Mouse (Mus musculus): ENCODE results near the gene Ildr1. TPM values are rescaled to one million over a fixed set of nuclear protein-coding genes. Genes with fewer than 3 reads are reported as not detected.

Ildr1 gene
- total RNA-seq, 1 experiment, result 12.8 TPM

- no peaks in the 10 kb centered on the region for H3K9me3 ChIP-seq (ENCODE audit: control insufficient read depth, insufficient read depth, low read depth, low read length)
- H3K27ac ChIP-seq (ENCODE audit: insufficient read depth, low read depth, low read length, poor library complexity, severe bottlenecking), result peak overlapping the region; percentile 58; the same call in 1 of the 2 replicates
- peaks cover 7 to 22% of the 10 kb centered on the region in 2 experiments for H3K4me1 ChIP-seq (ENCODE audit: control insufficient read depth in 2 of 2, insufficient read depth in 2 of 2, low read length in 2 of 2, poor library complexity in 1 of 2)
- in situ Hi-C loops (cut with MboI; ENCODE audit: low sequenced_read_pairs in 2 of 2, unreplicated experiment in 2 of 2), result no loop called here
- no peak overlapping the region for H3K4me3 ChIP-seq (ENCODE audit: insufficient read depth in 1 of 2, low read depth in 1 of 2, low read length in 2 of 2, poor library complexity in 1 of 2, severe bottlenecking in 1 of 2)
- no peak for DNase-seq (ENCODE audit: low read depth, low spot score)
- no peak overlapping the region; the same call in 1 of the 2 replicates for H3K9ac ChIP-seq (ENCODE audit: insufficient read depth, low read depth, low read length, poor library complexity, severe bottlenecking)
- no peaks in the 10 kb centered on the region for H3K36me3 ChIP-seq (ENCODE audit: control insufficient read depth, insufficient read depth, low read length, poor library complexity, severe bottlenecking)
- no peak for TF ChIP-seq HCFC1 (IDR thresholded peaks at IDR 0.05; ENCODE audit: borderline replicate concordance, insufficient read depth, low read length)
Observed at GRCm38 (mm10) chr16:36674457-36675204, 19.1 kb upstream of the Ildr1 start.

GRCm38 (mm10) chr16:36675304-36675703, 18.5 kb upstream of the Ildr1 start:
- H3K9me3 ChIP-seq (ENCODE audit: control insufficient read depth, insufficient read depth, low read depth, low read length), result no peaks in the 10 kb centered on the region
- H3K4me3 ChIP-seq (ENCODE audit: insufficient read depth in 1 of 2, low read depth in 1 of 2, low read length in 2 of 2, poor library complexity in 1 of 2, severe bottlenecking in 1 of 2), result no peak overlapping the region
- H3K36me3 ChIP-seq (ENCODE audit: control insufficient read depth, insufficient read depth, low read length, poor library complexity, severe bottlenecking), result no peaks in the 10 kb centered on the region
- H3K4me1 ChIP-seq (ENCODE audit: control insufficient read depth in 2 of 2, insufficient read depth in 2 of 2, low read length in 2 of 2, poor library complexity in 1 of 2), result peaks cover 7 to 22% of the 10 kb centered on the region in 2 experiments
- H3K27ac ChIP-seq (ENCODE audit: insufficient read depth, low read depth, low read length, poor library complexity, severe bottlenecking), result peak overlapping the region; percentile 58; the same call in 1 of the 2 replicates
- TF ChIP-seq CHD2 (IDR thresholded peaks at IDR 0.05; ENCODE audit: low read depth, low read length) (no peak), HCFC1 (IDR thresholded peaks at IDR 0.05; ENCODE audit: borderline replicate concordance, insufficient read depth, low read length) (no peak), MAFK (IDR thresholded peaks at IDR 0.05; ENCODE audit: insufficient read depth, low read depth, low read length) (no peak), ZC3H11A (IDR thresholded peaks at IDR 0.05; ENCODE audit: borderline replicate concordance, low read depth, low read length) (no peak), ZNF384 (IDR thresholded peaks at IDR 0.05; ENCODE audit: low read depth, low read length) (no peak)
- DNase-seq (ENCODE audit: low read depth, low spot score), result no peak
- in situ Hi-C loops (cut with MboI; ENCODE audit: low sequenced_read_pairs in 2 of 2, unreplicated experiment in 2 of 2), result no loop called here
- no peak overlapping the region for H3K9ac ChIP-seq (ENCODE audit: insufficient read depth, low read depth, low read length, poor library complexity, severe bottlenecking)

- DNase-seq (ENCODE audit: low read depth, low spot score), result no peak
- H3K36me3 ChIP-seq (ENCODE audit: control insufficient read depth, insufficient read depth, low read length, poor library complexity, severe bottlenecking), result no peaks in the 10 kb centered on the region
- H3K27ac ChIP-seq (ENCODE audit: insufficient read depth, low read depth, low read length, poor library complexity, severe bottlenecking), result peak overlapping the region; percentile 43; the same call in 1 of the 2 replicates
- no peak overlapping the region for H3K9ac ChIP-seq (ENCODE audit: insufficient read depth, low read depth, low read length, poor library complexity, severe bottlenecking)
- no peak overlapping the region for H3K4me3 ChIP-seq (ENCODE audit: insufficient read depth in 1 of 2, low read depth in 1 of 2, low read length in 2 of 2, poor library complexity in 1 of 2, severe bottlenecking in 1 of 2)
- no peaks in the 10 kb centered on the region for H3K9me3 ChIP-seq (ENCODE audit: control insufficient read depth, insufficient read depth, low read depth, low read length)
- in situ Hi-C loops (cut with MboI; ENCODE audit: low sequenced_read_pairs in 2 of 2, unreplicated experiment in 2 of 2), result no loop called here
- TF ChIP-seq MAFK (IDR thresholded peaks at IDR 0.05; ENCODE audit: insufficient read depth, low read depth, low read length) (no peak), HCFC1 (IDR thresholded peaks at IDR 0.05; ENCODE audit: borderline replicate concordance, insufficient read depth, low read length) (no peak), CHD2 (IDR thresholded peaks at IDR 0.05; ENCODE audit: low read depth, low read length) (no peak), ZNF384 (IDR thresholded peaks at IDR 0.05; ENCODE audit: low read depth, low read length) (no peak), ZC3H11A (IDR thresholded peaks at IDR 0.05; ENCODE audit: borderline replicate concordance, low read depth, low read length) (no peak)
- peaks cover 7 to 22% of the 10 kb centered on the region in 2 experiments for H3K4me1 ChIP-seq (ENCODE audit: control insufficient read depth in 2 of 2, insufficient read depth in 2 of 2, low read length in 2 of 2, poor library complexity in 1 of 2)
Observed at GRCm38 (mm10) chr16:36675902-36676301, 17.9 kb upstream of the Ildr1 start.

- Histone ChIP-seq H3K36me3 (ENCODE audit: control insufficient read depth, insufficient read depth, low read length, poor library complexity, severe bottlenecking) (no peaks in the 10 kb centered on the region), H3K27ac (ENCODE audit: insufficient read depth, low read depth, low read length, poor library complexity, severe bottlenecking) (no peak overlapping the region), H3K9ac (ENCODE audit: insufficient read depth, low read depth, low read length, poor library complexity, severe bottlenecking) (no peak overlapping the region), H3K4me1 (ENCODE audit: control insufficient read depth in 2 of 2, insufficient read depth in 2 of 2, low read length in 2 of 2, poor library complexity in 1 of 2) (peaks cover 0 to 5% of the 10 kb centered on the region in 2 experiments; a peak in 2 of 4 replicates), H3K4me3 (ENCODE audit: insufficient read depth in 1 of 2, low read depth in 1 of 2, low read length in 2 of 2, poor library complexity in 1 of 2, severe bottlenecking in 1 of 2) (no peak overlapping the region), H3K9me3 (ENCODE audit: control insufficient read depth, insufficient read depth, low read depth, low read length) (no peaks in the 10 kb centered on the region)
- no peak for DNase-seq (ENCODE audit: low read depth, low spot score)
- TF ChIP-seq CHD2 (IDR thresholded peaks at IDR 0.05; ENCODE audit: low read depth, low read length), result no peak
- TF ChIP-seq ZC3H11A (IDR thresholded peaks at IDR 0.05; ENCODE audit: borderline replicate concordance, low read depth, low read length), result no peak
- no peak for TF ChIP-seq ZNF384 (IDR thresholded peaks at IDR 0.05; ENCODE audit: low read depth, low read length)
- no peak for TF ChIP-seq MAFK (IDR thresholded peaks at IDR 0.05; ENCODE audit: insufficient read depth, low read depth, low read length)
- TF ChIP-seq HCFC1 (IDR thresholded peaks at IDR 0.05; ENCODE audit: borderline replicate concordance, insufficient read depth, low read length), result no peak
- in situ Hi-C loops (cut with MboI; ENCODE audit: low sequenced_read_pairs in 2 of 2, unreplicated experiment in 2 of 2), result no loop called here
Observed at GRCm38 (mm10) chr16:36681829-36682228, 11.9 kb upstream of the Ildr1 start.

Measured in ES-E14 (cell line).